Mouse (Mus musculus) ES-Bruce4 (cell line): Measurements from ENCODE around the gene Gcnt7.

Experiments
- CTCF ChIP-seq: IDR thresholded peaks from one replicate; pipeline ENCODE4 v1.8.1; 2011; ENCODE audit warnings: low read depth, low read length
- POLR2A ChIP-seq: IDR thresholded peaks from one replicate; pipeline ENCODE4 v1.8.1; 2011; ENCODE audit warnings: low read length; ENCODE audit not compliant: insufficient read depth

- TF ChIP-seq CTCF (no peak), POLR2A (no peak)
These were observed 52.2 kb downstream of the Gcnt7 start for GRCm38 (mm10) chr2:172406173-172406572.
